Mouse (Mus musculus) activated CD4-positive, CD25-positive, alpha-beta regulatory T cell, adult 4 months (primary cell): Measurements from ENCODE around the gene BC048679. TPM values are rescaled to one million over a fixed set of nuclear protein-coding genes. Genes with fewer than 3 reads are reported as not detected.
"Not testable (repeated sequence)": the region's sequence is repeated elsewhere in the genome, so short reads cannot be mapped to it uniquely, and the experiment has no call there.

Experiments used
- ATAC-seq: one replicate; pipeline ENCODE4 v1.8.0; 2017
- polyA plus RNA-seq, 2 experiments: library from polyadenylated mRNA; unstranded; fragments of 100-300 nt; shearing (Covaris generic); gene quantifications; one replicate each; pipeline ENCODE4 v1.2.1; 2017

The BC048679 gene
- polyA plus RNA-seq, result not detected

GRCm38 (mm10) chr7:81498181-81498580 is at the start of gene BC048679:
Gene BC048679 (minus strand): TSS chr7:81498281.
- no peak for ATAC-seq

GRCm38 (mm10) chr7:81542934-81543333 is 44.9 kb upstream of the BC048679 start:
- no peak for ATAC-seq

- no peak for ATAC-seq
Observed at GRCm38 (mm10) chr7:81541924-81542524, 43.9 kb upstream of the BC048679 start.

GRCm38 (mm10) chr7:81540999-81541398 is 42.9 kb upstream of the BC048679 start:
- no peak for ATAC-seq

- no peak for ATAC-seq
Observed at GRCm38 (mm10) chr7:81539565-81539964, 41.5 kb upstream of the BC048679 start.

- ATAC-seq, result peak; percentile 79
Observed at GRCm38 (mm10) chr7:81538070-81538675, 40.1 kb upstream of the BC048679 start.

- no peak for ATAC-seq
Observed at GRCm38 (mm10) chr7:81536478-81536877, 38.4 kb upstream of the BC048679 start.

GRCm38 (mm10) chr7:81531462-81531861 is 33.4 kb upstream of the BC048679 start:
- no peak for ATAC-seq

- no peak for ATAC-seq
Observed at GRCm38 (mm10) chr7:81528918-81529317, 30.8 kb upstream of the BC048679 start.

GRCm38 (mm10) chr7:81523663-81524017 is 25.6 kb upstream of the BC048679 start:
- peak; percentile 30 for ATAC-seq

GRCm38 (mm10) chr7:81523008-81523662 is 25.1 kb upstream of the BC048679 start:
- peak; percentile 95 for ATAC-seq

GRCm38 (mm10) chr7:81516154-81517030 is 18.3 kb upstream of the BC048679 start:
- ATAC-seq, result no peak

GRCm38 (mm10) chr7:81514906-81515590 is 17.0 kb upstream of the BC048679 start:
- no peak for ATAC-seq

GRCm38 (mm10) chr7:81501050-81501449 is 3.0 kb upstream of the BC048679 start:
- ATAC-seq, result no peak

- no peak for ATAC-seq
Observed at GRCm38 (mm10) chr7:81497171-81497570, 910 bp downstream of the BC048679 start.

- ATAC-seq, result no peak
Observed at GRCm38 (mm10) chr7:81493331-81494021, 4.6 kb downstream of the BC048679 start, which contains the start of gene Ap3b2. Gene Ap3b2 (minus strand): TSS chr7:81493925.

GRCm38 (mm10) chr7:81492628-81493027 is 5.5 kb downstream of the BC048679 start:
- ATAC-seq, result no peak

- ATAC-seq, result no peak
Observed at GRCm38 (mm10) chr7:81489649-81490048, 8.4 kb downstream of the BC048679 start.

GRCm38 (mm10) chr7:81480800-81481199 is 17.3 kb downstream of the BC048679 start:
- no peak for ATAC-seq

GRCm38 (mm10) chr7:81479531-81480090 is 18.5 kb downstream of the BC048679 start:
- ATAC-seq, result no peak

- not testable (repeated sequence) for ATAC-seq
Observed at GRCm38 (mm10) chr7:81478261-81478660, 19.8 kb downstream of the BC048679 start.
